Mouse (Mus musculus) lung, postnatal 0 days (tissue): ENCODE measurements around the gene Med28. TPM values are rescaled to one million over a fixed set of nuclear protein-coding genes. Genes with fewer than 3 reads are reported as not detected.

Source experiments
- ATAC-seq: fragments of 200-750 bp; cut with Nextera tagmentation; 2 replicates; pipeline ENCODE4 v1.8.0; 2017; ENCODE audit warnings: moderate library complexity
- DNase-seq: peaks from one replicate; pipeline ENCODE4 v3.0.0-alpha.2; 2016; ENCODE audit warnings: low spot score
- H3K27ac ChIP-seq: fragments of 300-500 bp; sonication (generic); 2 replicates; pipeline ENCODE4 v1.5.1; 2014; ENCODE audit warnings: antibody characterized with exemption, mild to moderate bottlenecking, low read length, mixed read lengths
- H3K27me3 ChIP-seq: fragments of 300-500 bp; sonication (generic); replicated peaks from 2 replicates; pipeline ENCODE4 v1.6.1; 2014; ENCODE audit warnings: low read length, mixed read lengths; ENCODE audit not compliant: insufficient read depth
- H3K36me3 ChIP-seq: fragments of 300-500 bp; sonication (generic); 2 replicates; pipeline ENCODE4 v1.6.1; 2014; ENCODE audit warnings: low read length, mixed read lengths; ENCODE audit not compliant: insufficient read depth
- H3K4me1 ChIP-seq: fragments of 300-500 bp; sonication (generic); 2 replicates; pipeline ENCODE4 v1.6.1; 2014; ENCODE audit warnings: antibody characterized with exemption, low read depth, low read length, mixed read lengths; ENCODE audit not compliant: insufficient read depth
- H3K4me2 ChIP-seq: fragments of 300-500 bp; sonication (generic); replicated peaks from 2 replicates; pipeline ENCODE4 v1.6.1; 2014; ENCODE audit warnings: low read depth, mild to moderate bottlenecking, low read length, moderate library complexity, mixed read lengths
- H3K4me3 ChIP-seq: fragments of 300-500 bp; sonication (generic); 2 replicates; pipeline ENCODE4 v1.5.1; 2014; ENCODE audit warnings: low read depth, low read length
- H3K9ac ChIP-seq: fragments of 300-500 bp; sonication (generic); replicated peaks from 2 replicates; pipeline ENCODE4 v1.6.1; 2014; ENCODE audit warnings: low read depth, mild to moderate bottlenecking
- H3K9me3 ChIP-seq: fragments of 300-500 bp; sonication (generic); 2 replicates; pipeline ENCODE4 v1.6.1; 2016; ENCODE audit warnings: low read length, mixed read lengths
- CTCF ChIP-seq: IDR thresholded peaks from 2 replicates; pipeline ENCODE4 v1.5.1; 2016; ENCODE audit warnings: antibody characterized with exemption, mild to moderate bottlenecking
- EP300 ChIP-seq: IDR thresholded peaks from 2 replicates; pipeline ENCODE4 v1.6.1; 2016; ENCODE audit warnings: antibody characterized with exemption, mild to moderate bottlenecking, control low read depth
- WGBS: fragments of 180-500 bp; shearing (Covaris S2); extraction: QIAGEN DNeasy Blood & Tissue Kit; methylation state at CpG from one replicate; pipeline ENCODE4 v1.1.7; 2014; 5-methylcytosine and 5-hydroxymethylcytosine counted together
- polyA plus RNA-seq: library from polyadenylated mRNA; unstranded; fragments of >200 nt; fragmentation: Nextera tagmentation; extraction: Ambion mirVana; gene quantifications from 2 replicates; pipeline ENCODE4 v1.2.1, GENCODE M21; 2015

The Med28 gene
- polyA plus RNA-seq, 1 experiment from 2014 or later: 182 TPM

DNA sequence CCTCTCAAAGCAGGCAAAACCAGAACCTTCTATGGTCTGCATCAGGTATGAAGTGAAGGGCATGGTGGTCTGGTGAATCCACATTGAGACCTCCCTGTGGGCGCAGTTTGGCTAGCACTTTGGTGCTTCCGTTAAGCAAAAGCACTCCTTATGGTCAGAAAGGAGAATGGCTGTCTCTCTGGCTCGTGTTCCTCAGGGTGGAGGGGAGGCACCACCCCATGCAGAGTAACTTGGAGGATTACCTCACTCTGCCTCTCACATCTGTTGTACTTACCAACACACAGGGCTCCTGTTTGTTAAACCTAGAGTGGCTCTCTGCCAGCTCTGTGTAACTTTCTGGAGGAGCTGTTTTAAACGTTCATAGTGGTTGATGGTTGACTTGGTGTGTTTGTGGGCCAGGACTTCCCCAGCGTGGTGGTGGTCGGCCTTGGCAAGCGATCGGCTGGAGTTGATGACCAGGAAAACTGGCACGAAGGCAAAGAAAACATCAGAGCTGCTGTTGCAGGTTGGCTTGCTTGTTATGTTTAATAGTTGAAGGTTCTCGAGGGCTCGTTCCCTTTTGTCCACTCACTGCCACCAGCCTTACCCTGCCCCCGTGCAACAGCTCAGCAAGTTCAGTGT is 23.0 kb upstream of the Med28 start:
- Histone ChIP-seq H3K4me1 (peaks cover 4% of the 10 kb centered on the region; the same call in 1 of the 2 replicates), H3K27me3 (no peaks in the 10 kb centered on the region), H3K9ac (no peak overlapping the region), H3K4me2 (no peak overlapping the region), H3K27ac (no peak overlapping the region; the same call in 1 of the 2 replicates), H3K36me3 (peaks cover 25% of the 10 kb centered on the region; the same call in 1 of the 2 replicates), H3K9me3 (no peaks in the 10 kb centered on the region), H3K4me3 (no peak overlapping the region)
- ATAC-seq (no peak), DNase-seq (peak; percentile 27)
- TF ChIP-seq CTCF (no peak), EP300 (no peak)
- 74% methylated on average over 12 of the region's 12 CpGs for WGBS

DNA sequence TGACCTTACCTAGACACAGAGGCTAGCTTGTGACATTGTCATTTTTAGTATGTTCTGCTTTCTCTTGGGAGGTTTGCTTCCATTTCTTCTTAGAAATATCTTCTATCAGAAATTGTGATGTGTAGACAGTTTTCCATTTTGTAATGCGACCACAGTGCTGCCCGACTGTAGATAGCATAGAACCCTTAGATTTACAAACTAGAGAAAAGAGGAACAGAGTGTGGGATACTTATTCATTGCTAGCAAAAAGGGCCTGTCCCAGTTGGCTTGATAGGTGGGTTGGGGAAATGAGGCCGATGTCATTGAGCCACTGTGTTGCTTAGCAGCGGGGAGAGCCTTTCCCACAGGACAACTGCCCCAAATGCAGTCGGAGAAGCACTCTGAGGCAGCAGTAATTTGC is 22.5 kb upstream of the Med28 start:
- Histone ChIP-seq H3K27ac (no peak overlapping the region), H3K4me3 (no peak overlapping the region), H3K9me3 (no peaks in the 10 kb centered on the region), H3K36me3 (peaks cover 25% of the 10 kb centered on the region; the same call in 1 of the 2 replicates), H3K4me1 (peaks cover 4% of the 10 kb centered on the region; the same call in 1 of the 2 replicates), H3K9ac (no peak overlapping the region), H3K4me2 (no peak overlapping the region), H3K27me3 (no peaks in the 10 kb centered on the region)
- WGBS: 92% methylated on average over 5 of the region's 5 CpGs
- DNase-seq (no peak), ATAC-seq (no peak)
- TF ChIP-seq EP300 (no peak), CTCF (no peak)

DNA sequence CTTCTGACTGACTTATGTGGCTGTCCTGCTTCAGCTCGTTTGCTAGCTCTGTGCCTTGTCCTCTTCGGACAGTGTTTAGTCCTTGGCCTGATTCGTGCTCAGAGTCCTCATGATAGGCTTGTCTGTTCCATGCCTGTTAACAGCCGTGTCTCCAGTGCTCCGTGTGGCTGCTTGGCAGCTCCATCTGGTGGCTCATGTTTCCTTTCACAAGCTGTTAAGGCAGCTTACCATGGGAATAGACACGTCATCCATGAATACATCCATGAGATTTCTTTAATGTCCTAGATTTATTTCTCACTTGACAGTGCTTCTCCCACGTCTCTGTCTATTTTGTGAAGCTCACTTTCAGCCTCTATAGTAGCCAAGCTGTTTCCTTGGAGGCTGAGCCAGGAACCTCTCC is 10.0 kb upstream of the Med28 start:
- H3K4me1 ChIP-seq: no peaks in the 10 kb centered on the region
- no peak overlapping the region for H3K4me2 ChIP-seq
- peaks cover 37% of the 10 kb centered on the region for H3K36me3 ChIP-seq
- no peak overlapping the region for H3K4me3 ChIP-seq
- 82% methylated on average over 7 of the region's 7 CpGs for WGBS
- ATAC-seq (no peak), DNase-seq (no peak)
- no peak overlapping the region for H3K9ac ChIP-seq
- no peak overlapping the region for H3K27ac ChIP-seq
- no peaks in the 10 kb centered on the region for H3K9me3 ChIP-seq
- H3K27me3 ChIP-seq: no peaks in the 10 kb centered on the region
- TF ChIP-seq CTCF (0 out of 2 replicates have a peak, but pooled peaks have one; percentile 25), EP300 (no peak)

DNA sequence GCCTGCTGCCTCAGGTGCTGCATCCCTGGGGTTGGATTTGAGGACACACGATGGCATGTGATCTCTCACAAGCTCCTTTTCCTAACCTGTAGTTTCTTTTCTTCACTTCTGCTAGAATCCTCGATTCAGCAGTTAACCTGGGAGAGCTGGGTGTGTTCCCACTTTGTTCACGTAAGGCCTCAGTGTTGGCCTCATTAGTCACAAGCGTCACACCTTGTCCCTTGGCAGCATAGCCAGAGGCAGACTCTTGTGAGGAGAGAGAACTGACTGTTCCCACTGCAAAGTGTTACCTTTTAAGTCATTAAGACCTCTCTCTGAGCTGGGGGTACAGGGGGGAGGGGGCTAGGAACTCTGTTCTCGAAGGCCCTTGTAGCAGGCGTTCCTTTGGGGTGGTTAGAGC is 7.1 kb upstream of the Med28 start:
- DNase-seq (no peak), ATAC-seq (no peak)
- peaks cover 24% of the 10 kb centered on the region for H3K36me3 ChIP-seq
- TF ChIP-seq EP300 (no peak), CTCF (no peak)
- no peak overlapping the region for H3K9ac ChIP-seq
- 86% methylated on average over 6 of the region's 6 CpGs for WGBS
- no peak overlapping the region for H3K27ac ChIP-seq
- no peaks in the 10 kb centered on the region for H3K9me3 ChIP-seq
- no peaks in the 10 kb centered on the region for H3K27me3 ChIP-seq
- H3K4me3 ChIP-seq: no peak overlapping the region
- H3K4me1 ChIP-seq: no peaks in the 10 kb centered on the region
- no peak overlapping the region for H3K4me2 ChIP-seq

DNA sequence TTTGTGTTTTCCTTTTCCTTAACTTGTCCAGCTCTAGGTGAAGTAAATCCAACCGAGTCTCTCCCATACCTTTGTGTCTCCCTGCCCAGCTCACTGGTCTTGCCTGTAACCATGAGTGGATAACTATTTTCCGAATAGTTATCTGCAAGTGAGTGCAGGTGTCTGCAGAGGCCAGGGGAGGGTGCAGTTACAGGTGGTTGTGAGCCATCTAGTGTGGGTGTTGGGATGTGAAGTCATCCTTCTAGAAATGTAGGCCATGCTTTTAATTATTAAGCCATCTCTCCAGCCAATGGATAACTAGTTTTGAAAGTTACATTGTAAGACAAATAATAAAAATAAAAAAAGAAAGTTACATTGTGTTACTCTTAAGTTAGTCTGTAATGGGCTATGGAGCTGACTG is 6.5 kb upstream of the Med28 start:
- peaks cover 24% of the 10 kb centered on the region for H3K36me3 ChIP-seq
- 87% methylated on average over 2 of the region's 2 CpGs for WGBS
- no peak overlapping the region for H3K9ac ChIP-seq
- no peak overlapping the region for H3K4me2 ChIP-seq
- DNase-seq (no peak), ATAC-seq (no peak)
- no peak overlapping the region for H3K27ac ChIP-seq
- TF ChIP-seq EP300 (no peak), CTCF (no peak)
- H3K4me1 ChIP-seq: no peaks in the 10 kb centered on the region
- H3K9me3 ChIP-seq: no peaks in the 10 kb centered on the region
- no peaks in the 10 kb centered on the region for H3K27me3 ChIP-seq
- no peak overlapping the region for H3K4me3 ChIP-seq

DNA sequence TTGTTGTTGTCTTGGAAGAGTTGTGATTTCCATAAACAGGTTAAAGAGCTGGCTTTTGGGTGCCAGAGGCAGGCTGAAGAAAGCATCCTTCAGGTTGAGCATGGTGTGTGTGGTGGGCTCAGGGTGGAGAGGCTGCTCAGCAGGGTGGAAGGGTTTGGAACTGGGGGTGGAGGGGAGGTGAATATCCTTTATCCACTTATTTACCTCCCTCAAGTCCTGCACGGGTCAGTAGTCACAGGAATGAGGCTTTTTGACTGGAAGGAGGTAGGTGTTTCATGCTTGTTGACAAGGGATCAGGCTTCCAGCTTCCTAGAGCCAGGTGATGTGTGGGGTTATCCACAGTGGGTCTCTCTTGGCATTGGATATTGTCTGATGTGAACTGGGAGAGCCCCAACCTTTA is 5.4 kb upstream of the Med28 start:
- H3K9ac ChIP-seq: no peak overlapping the region
- H3K4me2 ChIP-seq: no peak overlapping the region
- TF ChIP-seq EP300 (no peak), CTCF (no peak)
- H3K36me3 ChIP-seq: peaks cover 19% of the 10 kb centered on the region
- H3K27ac ChIP-seq: no peak overlapping the region
- no peaks in the 10 kb centered on the region for H3K9me3 ChIP-seq
- DNase-seq (no peak), ATAC-seq (no peak)
- 75% methylated on average over 1 of the region's 1 CpGs for WGBS
- no peaks in the 10 kb centered on the region for H3K27me3 ChIP-seq
- H3K4me3 ChIP-seq: no peak overlapping the region
- no peaks in the 10 kb centered on the region for H3K4me1 ChIP-seq
